Mouse (Mus musculus) adrenal gland, postnatal 4 days (tissue): ENCODE measurements around the gene Caln1. TPM values are rescaled to one million over a fixed set of nuclear protein-coding genes. Genes with fewer than 3 reads are reported as not detected.
"Not testable (repeated sequence)": the region's sequence is repeated elsewhere in the genome, so short reads cannot be mapped to it uniquely, and the experiment has no call there.

ENCODE experiments used
- DNase-seq, 2 experiments: peaks; one replicate each; pipeline ENCODE4 v3.0.0; 2021 to 2022; ENCODE audit warnings: low spot score in 2 of 2, mixed read lengths in 2 of 2
- total RNA-seq, 2 experiments: library from RNA; stranded (reverse); gene quantifications; 2 replicates each; pipeline ENCODE4 v1.2.3; 2021

The Caln1 gene
- total RNA-seq, 2 experiments from 2014 or later, result 46.1 to 47.0 TPM

- no peak for DNase-seq
Observed at GRCm38 (mm10) chr5:130515395-130515794, 146.1 kb downstream of the Caln1 start.

- no peak for DNase-seq
Observed at GRCm38 (mm10) chr5:130520527-130520926, 151.3 kb downstream of the Caln1 start.

- no peak for DNase-seq
Observed at GRCm38 (mm10) chr5:130527416-130527815, 158.2 kb downstream of the Caln1 start.

- no peak for DNase-seq
Observed at GRCm38 (mm10) chr5:130547496-130547895, 178.2 kb downstream of the Caln1 start.

- no peak for DNase-seq
Observed at GRCm38 (mm10) chr5:130553916-130554315, 184.7 kb downstream of the Caln1 start.

GRCm38 (mm10) chr5:130563146-130563545 is 193.9 kb downstream of the Caln1 start:
- DNase-seq, result no peak

GRCm38 (mm10) chr5:130566002-130566401 is 196.7 kb downstream of the Caln1 start:
- DNase-seq, result no peak

- no peak for DNase-seq
Observed at GRCm38 (mm10) chr5:130577581-130577980, 208.3 kb downstream of the Caln1 start.

- DNase-seq, result no peak
Observed at GRCm38 (mm10) chr5:130584042-130584441, 214.8 kb downstream of the Caln1 start.

- no peak for DNase-seq
Observed at GRCm38 (mm10) chr5:130586257-130586656, 217.0 kb downstream of the Caln1 start.

GRCm38 (mm10) chr5:130596541-130596940 is 227.3 kb downstream of the Caln1 start:
- DNase-seq, result no peak

- DNase-seq, result no peak
Observed at GRCm38 (mm10) chr5:130613657-130614056, 244.4 kb downstream of the Caln1 start.

- DNase-seq, result no peak
Observed at GRCm38 (mm10) chr5:130614209-130614608, 245.0 kb downstream of the Caln1 start.

- DNase-seq, result no peak
Observed at GRCm38 (mm10) chr5:130620060-130620459, 250.8 kb downstream of the Caln1 start.

GRCm38 (mm10) chr5:130623206-130623605 is 254.0 kb downstream of the Caln1 start:
- peak; percentile 5 to 42 for DNase-seq

- no peak for DNase-seq
Observed at GRCm38 (mm10) chr5:130627800-130628199, 258.5 kb downstream of the Caln1 start.

GRCm38 (mm10) chr5:130635397-130635796 is 266.1 kb downstream of the Caln1 start:
- no peak for DNase-seq

GRCm38 (mm10) chr5:130641881-130642280 is 272.6 kb downstream of the Caln1 start:
- DNase-seq, result no peak

- not testable (repeated sequence) for DNase-seq
Observed at GRCm38 (mm10) chr5:130646126-130646525, 276.9 kb downstream of the Caln1 start.

- no peak for DNase-seq
Observed at GRCm38 (mm10) chr5:130658141-130658540, 288.9 kb downstream of the Caln1 start.

- DNase-seq, result no peak
Observed at GRCm38 (mm10) chr5:130666091-130666490, 296.8 kb downstream of the Caln1 start.

- no peak for DNase-seq
Observed at GRCm38 (mm10) chr5:130672588-130672987, 303.3 kb downstream of the Caln1 start.

- DNase-seq, result no peak
Observed at GRCm38 (mm10) chr5:130673092-130673491, 303.8 kb downstream of the Caln1 start.

- DNase-seq, result no peak
Observed at GRCm38 (mm10) chr5:130677895-130678294, 308.6 kb downstream of the Caln1 start.
